Mouse (Mus musculus): ENCODE measurements at regions not wholly inside any gene's neighbourhood (a gene's known extent, or its start where the extent isn't known, plus 50 kb on each side); places are given as distances from the start of the nearest gene placed in this dataset.

- DNase-seq (ENCODE audit: low spot score): no peak
- 62% methylated on average over 3 of the region's 3 CpGs for WGBS
- no peaks in the 10 kb centered on the region for H3K36me3 ChIP-seq (ENCODE audit: insufficient read depth, low read length)
- no peak overlapping the region for H3K9ac ChIP-seq (replicated peaks; ENCODE audit: low read depth)
- no peak overlapping the region for H3K27ac ChIP-seq (ENCODE audit: low read length)
- TF ChIP-seq EP300 (IDR thresholded peaks at IDR 0.05): no peak
- TF ChIP-seq CTCF (IDR thresholded peaks at IDR 0.05): 0 out of 2 replicates have a peak, but pooled peaks have one; percentile 3
- H3K4me2 ChIP-seq (replicated peaks; ENCODE audit: low read depth, low read length): no peak overlapping the region
- no peak for ATAC-seq
- H3K27me3 ChIP-seq (replicated peaks; ENCODE audit: insufficient read depth, low read length): no peaks in the 10 kb centered on the region
- H3K4me1 ChIP-seq (ENCODE audit: insufficient read depth, low read depth, low read length): no peaks in the 10 kb centered on the region
- H3K4me3 ChIP-seq (ENCODE audit: low read depth, low read length): no peak overlapping the region
- H3K9me3 ChIP-seq (ENCODE audit: low read length): no peaks in the 10 kb centered on the region
Measured at GRCm38 (mm10) chr3:35133477-35133876, 483.3 kb downstream of the Sox2 start.

- Histone ChIP-seq H3K4me3 (ENCODE audit: low read depth, low read length) (no peak overlapping the region), H3K4me2 (replicated peaks; ENCODE audit: low read depth, low read length) (no peak overlapping the region), H3K9ac (replicated peaks; ENCODE audit: low read depth) (no peak overlapping the region), H3K27me3 (replicated peaks; ENCODE audit: insufficient read depth, low read length) (no peaks in the 10 kb centered on the region), H3K4me1 (ENCODE audit: insufficient read depth, low read depth, low read length) (no peaks in the 10 kb centered on the region), H3K36me3 (ENCODE audit: insufficient read depth, low read length) (no peaks in the 10 kb centered on the region), H3K9me3 (ENCODE audit: low read length) (no peaks in the 10 kb centered on the region), H3K27ac (ENCODE audit: low read length) (no peak overlapping the region)
- no peak for TF ChIP-seq EP300 (IDR thresholded peaks at IDR 0.05)
- 33% methylated on average over 11 of the region's 11 CpGs for WGBS
- ATAC-seq: no peak
- peak; percentile 42 for DNase-seq (ENCODE audit: low spot score)
Measured at GRCm38 (mm10) chr3:35141500-35142220, 491.5 kb downstream of the Sox2 start.

DNA sequence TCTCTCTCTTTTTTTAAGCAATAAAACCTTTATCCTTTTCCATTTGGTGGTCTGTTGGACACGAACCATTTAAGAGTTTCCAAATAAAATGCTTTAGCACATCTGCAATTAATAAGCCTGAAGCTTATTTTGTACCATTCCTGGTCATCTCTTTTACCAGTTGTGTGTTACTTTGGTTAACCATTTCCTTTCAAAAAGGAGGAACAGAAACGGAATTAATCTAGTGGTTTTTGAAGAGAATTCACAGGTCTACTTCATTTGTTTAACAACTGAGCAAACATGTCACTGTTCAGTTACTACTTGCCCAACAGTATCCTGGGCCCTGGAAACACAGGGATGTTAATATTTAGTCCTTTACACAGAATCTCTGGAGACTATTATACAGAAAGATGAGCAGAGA is 492.5 kb downstream of the Sox2 start:
- no peak for DNase-seq (ENCODE audit: low spot score)
- no peaks in the 10 kb centered on the region for H3K36me3 ChIP-seq (ENCODE audit: insufficient read depth, low read length)
- H3K9me3 ChIP-seq (ENCODE audit: low read length): no peaks in the 10 kb centered on the region
- ATAC-seq: no peak
- TF ChIP-seq CTCF (IDR thresholded peaks at IDR 0.05) (no peak), EP300 (IDR thresholded peaks at IDR 0.05) (no peak)
- H3K27me3 ChIP-seq (replicated peaks; ENCODE audit: insufficient read depth, low read length): no peaks in the 10 kb centered on the region
- no peak overlapping the region for H3K4me2 ChIP-seq (replicated peaks; ENCODE audit: low read depth, low read length)
- no peak overlapping the region for H3K27ac ChIP-seq (ENCODE audit: low read length)
- H3K9ac ChIP-seq (replicated peaks; ENCODE audit: low read depth): no peak overlapping the region
- H3K4me3 ChIP-seq (ENCODE audit: low read depth, low read length): no peak overlapping the region
- 43% methylated on average over 2 of the region's 2 CpGs for WGBS
- H3K4me1 ChIP-seq (ENCODE audit: insufficient read depth, low read depth, low read length): no peaks in the 10 kb centered on the region

DNA sequence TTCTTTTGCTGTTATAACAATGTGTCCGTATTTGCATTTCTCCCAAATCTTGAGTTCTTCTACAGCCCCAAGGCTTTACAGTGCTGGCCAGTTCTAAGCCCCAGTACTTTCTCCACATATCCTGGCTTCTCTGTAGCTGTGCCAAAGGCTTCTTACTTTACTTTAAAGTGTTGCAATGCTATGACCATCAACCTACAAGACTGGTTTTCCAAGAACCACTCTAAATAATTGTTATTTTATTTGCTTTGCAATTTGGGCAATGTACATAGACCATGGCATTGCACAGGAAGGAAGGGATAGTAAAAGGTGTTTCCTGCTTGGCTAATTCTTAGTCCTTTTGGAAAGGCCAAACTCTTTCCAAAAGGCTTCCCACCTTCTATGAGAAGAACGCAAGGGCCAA is 495.4 kb downstream of the Sox2 start:
- no peaks in the 10 kb centered on the region for H3K27me3 ChIP-seq (replicated peaks; ENCODE audit: insufficient read depth, low read length)
- TF ChIP-seq EP300 (IDR thresholded peaks at IDR 0.05) (peak; percentile 63; the same call in 1 of the 2 replicates), CTCF (IDR thresholded peaks at IDR 0.05) (no peak)
- no peak overlapping the region for H3K4me3 ChIP-seq (ENCODE audit: low read depth, low read length)
- 69% methylated on average over 2 of the region's 2 CpGs for WGBS
- no peaks in the 10 kb centered on the region for H3K36me3 ChIP-seq (ENCODE audit: insufficient read depth, low read length)
- H3K27ac ChIP-seq (ENCODE audit: low read length): no peak overlapping the region
- H3K9me3 ChIP-seq (ENCODE audit: low read length): no peaks in the 10 kb centered on the region
- no peak overlapping the region for H3K4me2 ChIP-seq (replicated peaks; ENCODE audit: low read depth, low read length)
- DNase-seq (ENCODE audit: low spot score) (peak; percentile 70), ATAC-seq (peak; percentile 82)
- H3K9ac ChIP-seq (replicated peaks; ENCODE audit: low read depth): no peak overlapping the region
- no peaks in the 10 kb centered on the region; the same call in 1 of the 2 replicates for H3K4me1 ChIP-seq (ENCODE audit: insufficient read depth, low read depth, low read length)

DNA sequence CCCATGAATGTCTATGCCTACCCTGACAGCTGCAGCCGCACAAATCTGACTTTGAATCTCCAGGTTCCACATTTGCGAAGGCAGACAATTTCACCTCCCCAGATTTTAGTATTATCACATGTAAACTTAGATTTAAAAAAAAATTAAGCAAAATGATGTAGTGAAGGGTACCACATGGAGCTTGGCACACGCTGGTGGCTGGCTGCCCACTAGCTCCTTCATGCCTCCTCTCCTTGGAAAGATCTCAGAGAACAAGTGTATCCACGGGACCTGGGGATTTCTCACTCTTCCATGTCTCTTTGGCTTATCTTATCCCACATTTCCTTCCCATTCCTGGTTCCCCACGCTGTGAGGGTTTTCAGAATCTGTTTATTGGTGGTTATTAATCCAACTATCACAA is 496.5 kb downstream of the Sox2 start:
- Histone ChIP-seq H3K27me3 (replicated peaks; ENCODE audit: insufficient read depth, low read length) (no peaks in the 10 kb centered on the region), H3K9me3 (ENCODE audit: low read length) (no peaks in the 10 kb centered on the region), H3K4me1 (ENCODE audit: insufficient read depth, low read depth, low read length) (no peaks in the 10 kb centered on the region; the same call in 1 of the 2 replicates), H3K9ac (replicated peaks; ENCODE audit: low read depth) (no peak overlapping the region), H3K4me2 (replicated peaks; ENCODE audit: low read depth, low read length) (no peak overlapping the region), H3K4me3 (ENCODE audit: low read depth, low read length) (no peak overlapping the region), H3K36me3 (ENCODE audit: insufficient read depth, low read length) (no peaks in the 10 kb centered on the region), H3K27ac (ENCODE audit: low read length) (no peak overlapping the region)
- WGBS: 81% methylated on average over 5 of the region's 5 CpGs
- ATAC-seq (no peak), DNase-seq (ENCODE audit: low spot score) (no peak)
- no peak for TF ChIP-seq CTCF (IDR thresholded peaks at IDR 0.05)
- TF ChIP-seq EP300 (IDR thresholded peaks at IDR 0.05): no peak

- Histone ChIP-seq H3K4me3 (ENCODE audit: low read depth, low read length) (no peak overlapping the region), H3K27ac (ENCODE audit: low read length) (no peak overlapping the region), H3K4me2 (replicated peaks; ENCODE audit: low read depth, low read length) (peak overlapping the region; percentile 39), H3K36me3 (ENCODE audit: insufficient read depth, low read length) (no peaks in the 10 kb centered on the region), H3K9me3 (ENCODE audit: low read length) (no peaks in the 10 kb centered on the region), H3K9ac (replicated peaks; ENCODE audit: low read depth) (no peak overlapping the region), H3K27me3 (replicated peaks; ENCODE audit: insufficient read depth, low read length) (no peaks in the 10 kb centered on the region), H3K4me1 (ENCODE audit: insufficient read depth, low read depth, low read length) (no peaks in the 10 kb centered on the region; the same call in 1 of the 2 replicates)
- TF ChIP-seq CTCF (IDR thresholded peaks at IDR 0.05): no peak
- TF ChIP-seq EP300 (IDR thresholded peaks at IDR 0.05): no peak
- peak; percentile 57 for ATAC-seq
- WGBS: 34% methylated on average over 12 of the region's 12 CpGs
- DNase-seq (ENCODE audit: low spot score): peak; percentile 72
Measured at GRCm38 (mm10) chr3:35149251-35149691, 499.1 kb downstream of the Sox2 start.

Data from lung, postnatal 0 days (tissue).